Mouse (Mus musculus): ENCODE results near the gene Pde4d. TPM values are rescaled to one million over a fixed set of nuclear protein-coding genes. Genes with fewer than 3 reads are reported as not detected.
A peak's percentile ranks its signal among the peaks of the same experiment; 100 is the strongest.

Gene Pde4d
- polyA plus RNA-seq, 1 experiment: 15.1 TPM

DNA sequence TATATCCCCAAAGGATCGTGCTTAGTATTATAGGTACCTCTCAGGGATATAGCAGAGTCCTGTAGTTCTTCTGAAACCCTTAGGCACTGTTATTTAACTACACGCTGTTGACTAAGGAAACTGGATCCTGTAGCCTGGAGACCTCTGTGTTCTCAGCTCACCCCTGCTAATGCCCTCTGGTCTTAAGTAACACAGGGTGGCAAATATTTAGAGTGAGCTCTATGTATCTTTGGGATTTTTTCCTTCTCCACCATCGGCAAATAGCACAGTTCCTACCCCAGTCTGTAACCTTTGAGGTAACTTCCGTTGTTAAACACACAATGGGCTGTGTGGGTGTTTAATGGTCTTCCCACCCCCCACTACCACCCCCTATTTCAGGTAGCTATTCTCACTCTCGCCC, 102.5 kb downstream of the Pde4d start:
- no peak for TF ChIP-seq USF1 (IDR thresholded peaks at IDR 0.05; ENCODE audit: low read depth)
- no peak for TF ChIP-seq CEBPB (IDR thresholded peaks at IDR 0.05; ENCODE audit: low read depth)
- no peak for TF ChIP-seq MAX (IDR thresholded peaks at IDR 0.05)
- no peak for TF ChIP-seq MYOG (IDR thresholded peaks at IDR 0.05; ENCODE audit: control insufficient read depth, extremely low read depth, insufficient read length)
- TF ChIP-seq CTCF (IDR thresholded peaks at IDR 0.05; ENCODE audit: control insufficient read depth, insufficient read depth, insufficient read length): no peak
- no peak for TF ChIP-seq MYOD1 (IDR thresholded peaks at IDR 0.05; ENCODE audit: control insufficient read depth, insufficient read length, low read depth)
- no peak for TF ChIP-seq FOSL1 (IDR thresholded peaks at IDR 0.05; ENCODE audit: insufficient read depth, low read length, poor library complexity, severe bottlenecking)
- Histone ChIP-seq H3K79me2 (ENCODE audit: control insufficient read depth, insufficient read depth) (no peaks in the 10 kb centered on the region), H3K4me3 (ENCODE audit: insufficient read depth, poor library complexity, severe bottlenecking) (no peak overlapping the region), H3K27me3 (ENCODE audit: control insufficient read depth, insufficient read depth, insufficient read length) (no peaks in the 10 kb centered on the region), H3ac (ENCODE audit: control insufficient read depth, insufficient read length, low read depth) (no peak overlapping the region), H3K79me3 (ENCODE audit: low read depth) (no peaks in the 10 kb centered on the region), H3K36me3 (ENCODE audit: control insufficient read depth, insufficient read depth) (no peaks in the 10 kb centered on the region)

DNA sequence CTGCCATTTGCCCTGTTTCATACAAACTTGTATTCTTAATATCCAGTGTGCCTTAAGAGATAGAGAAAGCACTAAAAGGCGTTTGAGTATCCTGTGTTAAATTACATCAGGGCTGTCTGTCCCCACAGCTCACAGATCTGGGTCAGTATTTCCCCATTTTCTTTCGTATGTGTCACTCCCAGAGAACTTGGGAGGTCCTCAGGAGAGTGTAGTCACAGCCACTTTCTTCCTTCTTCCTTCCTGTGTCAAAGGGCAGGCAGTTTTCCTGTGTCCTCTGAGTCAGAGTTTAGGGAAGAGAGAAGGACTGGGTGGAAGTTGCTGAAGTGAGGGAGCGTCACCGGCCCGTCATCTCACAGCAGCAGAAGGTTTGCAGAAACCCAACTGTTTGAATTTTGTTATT, 103.2 kb downstream of the Pde4d start:
- H3K79me2 ChIP-seq (ENCODE audit: control insufficient read depth, insufficient read depth): no peaks in the 10 kb centered on the region
- no peaks in the 10 kb centered on the region for H3K27me3 ChIP-seq (ENCODE audit: control insufficient read depth, insufficient read depth, insufficient read length)
- H3K79me3 ChIP-seq (ENCODE audit: low read depth): no peaks in the 10 kb centered on the region
- no peak overlapping the region for H3K4me3 ChIP-seq (ENCODE audit: insufficient read depth, poor library complexity, severe bottlenecking)
- no peaks in the 10 kb centered on the region for H3K36me3 ChIP-seq (ENCODE audit: control insufficient read depth, insufficient read depth)
- TF ChIP-seq USF1 (IDR thresholded peaks at IDR 0.05; ENCODE audit: low read depth) (no peak), MYOD1 (IDR thresholded peaks at IDR 0.05; ENCODE audit: control insufficient read depth, insufficient read length, low read depth) (no peak), MYOG (IDR thresholded peaks at IDR 0.05; ENCODE audit: control insufficient read depth, extremely low read depth, insufficient read length) (no peak), CTCF (IDR thresholded peaks at IDR 0.05; ENCODE audit: control insufficient read depth, insufficient read depth, insufficient read length) (no peak), FOSL1 (IDR thresholded peaks at IDR 0.05; ENCODE audit: insufficient read depth, low read length, poor library complexity, severe bottlenecking) (no peak), CEBPB (IDR thresholded peaks at IDR 0.05; ENCODE audit: low read depth) (no peak), MAX (IDR thresholded peaks at IDR 0.05) (no peak)
- H3ac ChIP-seq (ENCODE audit: control insufficient read depth, insufficient read length, low read depth): no peak overlapping the region

DNA sequence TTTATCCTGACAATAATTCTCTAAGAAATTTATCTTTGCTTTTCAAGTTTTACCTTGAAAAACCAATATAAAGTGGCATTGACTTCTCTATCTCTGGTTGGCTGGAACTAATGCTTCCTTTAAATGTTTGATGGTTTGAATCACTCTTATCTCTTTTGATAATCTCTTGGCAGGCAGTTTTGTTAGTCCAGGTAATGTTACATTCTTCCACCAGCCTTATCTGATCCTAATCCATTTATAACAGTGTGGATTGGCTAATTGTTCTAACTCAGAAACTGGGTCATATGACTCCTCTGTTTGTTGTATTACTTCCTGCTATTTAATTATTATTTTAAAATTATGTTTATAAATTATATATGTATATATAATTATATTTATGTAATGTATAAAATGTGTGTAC, 105.2 kb downstream of the Pde4d start:
- H3K27me3 ChIP-seq (ENCODE audit: control insufficient read depth, insufficient read depth, insufficient read length): no peaks in the 10 kb centered on the region
- TF ChIP-seq MAX (IDR thresholded peaks at IDR 0.05) (no peak), FOSL1 (IDR thresholded peaks at IDR 0.05; ENCODE audit: insufficient read depth, low read length, poor library complexity, severe bottlenecking) (no peak), CTCF (IDR thresholded peaks at IDR 0.05; ENCODE audit: control insufficient read depth, insufficient read depth, insufficient read length) (no peak), CEBPB (IDR thresholded peaks at IDR 0.05; ENCODE audit: low read depth) (no peak), MYOD1 (IDR thresholded peaks at IDR 0.05; ENCODE audit: control insufficient read depth, insufficient read length, low read depth) (no peak), USF1 (IDR thresholded peaks at IDR 0.05; ENCODE audit: low read depth) (no peak), MYOG (IDR thresholded peaks at IDR 0.05; ENCODE audit: control insufficient read depth, extremely low read depth, insufficient read length) (no peak)
- no peaks in the 10 kb centered on the region for H3K79me2 ChIP-seq (ENCODE audit: control insufficient read depth, insufficient read depth)
- H3K79me3 ChIP-seq (ENCODE audit: low read depth): no peaks in the 10 kb centered on the region
- H3ac ChIP-seq (ENCODE audit: control insufficient read depth, insufficient read length, low read depth): no peak overlapping the region
- H3K36me3 ChIP-seq (ENCODE audit: control insufficient read depth, insufficient read depth): no peaks in the 10 kb centered on the region
- H3K4me3 ChIP-seq (ENCODE audit: insufficient read depth, poor library complexity, severe bottlenecking): no peak overlapping the region

DNA sequence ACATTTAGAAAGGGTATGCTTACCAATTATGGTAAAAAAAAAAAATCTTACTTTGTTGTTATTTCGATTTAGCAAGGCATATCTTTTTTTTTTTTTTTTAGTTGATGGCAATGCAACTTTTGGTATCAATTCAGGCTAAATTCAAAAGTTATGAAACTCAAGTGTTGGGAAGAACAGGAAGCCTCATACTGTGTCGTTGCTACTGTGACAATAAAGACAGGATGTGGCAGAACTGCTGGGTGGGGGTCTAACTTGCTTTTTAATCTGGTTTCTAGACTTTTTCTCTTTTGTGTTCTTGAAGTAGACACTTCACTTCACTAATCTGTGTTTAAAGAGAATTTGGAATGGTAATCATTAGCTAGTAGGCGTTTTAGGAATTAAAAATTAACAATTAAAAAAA, 147.2 kb downstream of the Pde4d start:
- no peak overlapping the region for H3K4me3 ChIP-seq (ENCODE audit: insufficient read depth, poor library complexity, severe bottlenecking)
- no peaks in the 10 kb centered on the region for H3K27me3 ChIP-seq (ENCODE audit: control insufficient read depth, insufficient read depth, insufficient read length)
- no peaks in the 10 kb centered on the region for H3K79me2 ChIP-seq (ENCODE audit: control insufficient read depth, insufficient read depth)
- TF ChIP-seq MYOG (IDR thresholded peaks at IDR 0.05; ENCODE audit: control insufficient read depth, extremely low read depth, insufficient read length): no peak
- TF ChIP-seq MAX (IDR thresholded peaks at IDR 0.05): no peak
- TF ChIP-seq MYOD1 (IDR thresholded peaks at IDR 0.05; ENCODE audit: control insufficient read depth, insufficient read length, low read depth): no peak
- TF ChIP-seq USF1 (IDR thresholded peaks at IDR 0.05; ENCODE audit: low read depth): no peak
- TF ChIP-seq CEBPB (IDR thresholded peaks at IDR 0.05; ENCODE audit: low read depth): no peak
- no peak for TF ChIP-seq FOSL1 (IDR thresholded peaks at IDR 0.05; ENCODE audit: insufficient read depth, low read length, poor library complexity, severe bottlenecking)
- no peak for TF ChIP-seq CTCF (IDR thresholded peaks at IDR 0.05; ENCODE audit: control insufficient read depth, insufficient read depth, insufficient read length)
- H3ac ChIP-seq (ENCODE audit: control insufficient read depth, insufficient read length, low read depth): no peak overlapping the region
- H3K36me3 ChIP-seq (ENCODE audit: control insufficient read depth, insufficient read depth): no peaks in the 10 kb centered on the region
- no peaks in the 10 kb centered on the region for H3K79me3 ChIP-seq (ENCODE audit: low read depth)

DNA sequence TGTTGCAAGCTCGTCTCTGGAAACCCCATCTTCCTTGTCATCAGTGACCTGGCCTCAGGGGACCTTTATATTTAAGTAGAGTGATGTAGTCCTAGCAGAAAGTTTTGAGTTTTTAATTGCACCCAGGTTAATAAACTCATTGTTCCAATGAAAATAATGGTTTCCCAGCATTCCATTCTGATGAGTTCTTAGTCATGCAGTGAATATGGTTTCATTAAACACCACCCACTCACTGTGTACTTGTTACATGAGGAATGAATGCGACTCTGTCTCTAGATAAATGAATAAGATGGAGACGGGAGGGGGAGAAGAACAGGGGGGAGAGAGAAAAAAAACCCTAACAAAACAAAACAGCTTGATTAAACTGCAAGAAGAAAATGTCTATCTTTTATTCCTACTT, 148.9 kb downstream of the Pde4d start:
- Histone ChIP-seq H3K27me3 (ENCODE audit: control insufficient read depth, insufficient read depth, insufficient read length) (no peaks in the 10 kb centered on the region), H3K4me3 (ENCODE audit: insufficient read depth, poor library complexity, severe bottlenecking) (no peak overlapping the region), H3ac (ENCODE audit: control insufficient read depth, insufficient read length, low read depth) (no peak overlapping the region), H3K36me3 (ENCODE audit: control insufficient read depth, insufficient read depth) (no peaks in the 10 kb centered on the region), H3K79me3 (ENCODE audit: low read depth) (no peaks in the 10 kb centered on the region), H3K79me2 (ENCODE audit: control insufficient read depth, insufficient read depth) (no peaks in the 10 kb centered on the region)
- no peak for TF ChIP-seq CEBPB (IDR thresholded peaks at IDR 0.05; ENCODE audit: low read depth)
- TF ChIP-seq MAX (IDR thresholded peaks at IDR 0.05): peak; percentile 46
- peak; percentile 3 for TF ChIP-seq FOSL1 (IDR thresholded peaks at IDR 0.05; ENCODE audit: insufficient read depth, low read length, poor library complexity, severe bottlenecking)
- TF ChIP-seq MYOD1 (IDR thresholded peaks at IDR 0.05; ENCODE audit: control insufficient read depth, insufficient read length, low read depth): peak; percentile 33
- no peak for TF ChIP-seq MYOG (IDR thresholded peaks at IDR 0.05; ENCODE audit: control insufficient read depth, extremely low read depth, insufficient read length)
- no peak for TF ChIP-seq USF1 (IDR thresholded peaks at IDR 0.05; ENCODE audit: low read depth)
- no peak for TF ChIP-seq CTCF (IDR thresholded peaks at IDR 0.05; ENCODE audit: control insufficient read depth, insufficient read depth, insufficient read length)
